Mouse (Mus musculus) forebrain, embryonic 10.5 days (tissue): ENCODE measurements around the gene Pcca. TPM values are rescaled to one million over a fixed set of nuclear protein-coding genes. Genes with fewer than 3 reads are reported as not detected.
A peak's percentile ranks its signal among the peaks of the same experiment; 100 is the strongest.
"Not testable (repeated sequence)": the region's sequence is repeated elsewhere in the genome, so short reads cannot be mapped to it uniquely, and the experiment has no call there.

ENCODE experiments used
- DNase-seq: peaks from one replicate; pipeline ENCODE4 v3.0.0-alpha.2; 2017; ENCODE audit warnings: low spot score; ENCODE audit errors: extremely low spot score
- H3K27ac ChIP-seq: fragments of 300-500 bp; sonication (generic); 2 replicates; pipeline ENCODE4 v1.5.1; 2016; ENCODE audit warnings: mild to moderate bottlenecking
- H3K27me3 ChIP-seq: fragments of 300-500 bp; sonication (generic); 2 replicates; pipeline ENCODE4 v1.6.1; 2016; ENCODE audit warnings: mild to moderate bottlenecking; ENCODE audit not compliant: poor library complexity, severe bottlenecking
- H3K36me3 ChIP-seq: fragments of 300-500 bp; sonication (generic); replicated peaks from 2 replicates; pipeline ENCODE4 v1.6.1; 2016; ENCODE audit warnings: mild to moderate bottlenecking, moderate library complexity
- H3K4me1 ChIP-seq: fragments of 300-500 bp; sonication (generic); 2 replicates; pipeline ENCODE4 v1.6.1; 2016
- H3K4me3 ChIP-seq: fragments of 300-500 bp; sonication (generic); 2 replicates; pipeline ENCODE4 v1.5.1; 2016; ENCODE audit warnings: mild to moderate bottlenecking, moderate library complexity
- H3K9me3 ChIP-seq: fragments of 300-500 bp; sonication (generic); 2 replicates; pipeline ENCODE4 v1.6.1; 2016; ENCODE audit warnings: mild to moderate bottlenecking, moderate library complexity
- WGBS: fragments of 180-500 bp; shearing (Covaris S2); methylation state at CpG from one replicate; pipeline ENCODE4 v1.1.7; 2016; 5-methylcytosine and 5-hydroxymethylcytosine counted together
- polyA plus RNA-seq: library from polyadenylated mRNA; unstranded; fragments of >200 nt; fragmentation: Nextera tagmentation; extraction: Ambion mirVana; gene quantifications from 2 replicates; pipeline ENCODE4 v1.2.1, GENCODE M21; 2016

The Pcca gene
- polyA plus RNA-seq, 1 experiment from 2014 or later = 38.9 TPM

DNA sequence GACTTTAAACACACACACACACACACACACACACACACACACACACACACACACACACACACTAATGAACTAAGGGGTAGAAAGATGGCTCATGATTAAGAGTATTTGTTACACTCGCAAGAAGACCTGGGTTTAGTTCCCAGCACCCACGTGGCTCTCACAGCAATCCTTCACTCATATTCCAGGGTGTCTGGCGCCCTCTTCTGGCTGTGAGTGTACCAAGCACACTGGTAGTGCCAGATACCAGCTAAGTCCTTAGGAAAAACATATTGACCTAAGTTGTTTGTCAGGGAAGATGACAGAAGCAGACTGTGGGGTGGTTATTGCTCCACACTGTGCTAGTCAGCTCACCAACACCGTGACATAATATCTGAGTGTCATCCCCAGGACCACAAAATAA lies 43.7 kb downstream of the Pcca start:
- Histone ChIP-seq H3K36me3 (peaks cover 13% of the 10 kb centered on the region), H3K4me3 (no peak overlapping the region), H3K9me3 (peaks cover 7% of the 10 kb centered on the region; the same call in 1 of the 2 replicates), H3K27ac (no peak overlapping the region), H3K27me3 (no peaks in the 10 kb centered on the region), H3K4me1 (peaks cover 24% of the 10 kb centered on the region)
- DNase-seq = no peak
- 88% methylated on average over 4 of the region's 4 CpGs for WGBS

DNA sequence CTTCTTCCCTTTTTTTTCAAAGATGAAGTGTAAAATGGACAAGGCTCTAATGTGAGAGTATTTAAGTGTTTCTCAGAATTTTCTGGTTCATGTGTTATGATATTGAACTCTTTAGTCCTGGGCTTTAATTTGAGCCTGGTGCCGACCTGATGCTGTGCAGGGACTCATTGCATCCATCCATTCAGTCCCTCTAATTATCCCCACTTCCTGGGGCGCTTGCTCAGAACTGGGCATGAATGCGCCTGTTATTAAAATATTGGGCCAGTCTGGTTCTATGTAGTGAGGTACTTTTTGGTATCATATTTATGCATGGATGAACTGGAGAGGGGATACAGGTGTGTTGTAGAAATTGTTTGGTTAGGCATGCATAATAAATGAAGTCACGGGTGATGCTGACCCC lies 47.9 kb downstream of the Pcca start:
- no peak overlapping the region for H3K4me3 ChIP-seq
- H3K9me3 ChIP-seq = peaks cover 7% of the 10 kb centered on the region; the same call in 1 of the 2 replicates
- no peak for DNase-seq
- 52% methylated on average over 4 of the region's 4 CpGs for WGBS
- peaks cover 33% of the 10 kb centered on the region for H3K4me1 ChIP-seq
- 0 out of 2 replicates have a peak overlapping the region, but pooled peaks have one; percentile 33 for H3K27ac ChIP-seq
- H3K36me3 ChIP-seq = peaks cover 13% of the 10 kb centered on the region
- no peaks in the 10 kb centered on the region for H3K27me3 ChIP-seq

DNA sequence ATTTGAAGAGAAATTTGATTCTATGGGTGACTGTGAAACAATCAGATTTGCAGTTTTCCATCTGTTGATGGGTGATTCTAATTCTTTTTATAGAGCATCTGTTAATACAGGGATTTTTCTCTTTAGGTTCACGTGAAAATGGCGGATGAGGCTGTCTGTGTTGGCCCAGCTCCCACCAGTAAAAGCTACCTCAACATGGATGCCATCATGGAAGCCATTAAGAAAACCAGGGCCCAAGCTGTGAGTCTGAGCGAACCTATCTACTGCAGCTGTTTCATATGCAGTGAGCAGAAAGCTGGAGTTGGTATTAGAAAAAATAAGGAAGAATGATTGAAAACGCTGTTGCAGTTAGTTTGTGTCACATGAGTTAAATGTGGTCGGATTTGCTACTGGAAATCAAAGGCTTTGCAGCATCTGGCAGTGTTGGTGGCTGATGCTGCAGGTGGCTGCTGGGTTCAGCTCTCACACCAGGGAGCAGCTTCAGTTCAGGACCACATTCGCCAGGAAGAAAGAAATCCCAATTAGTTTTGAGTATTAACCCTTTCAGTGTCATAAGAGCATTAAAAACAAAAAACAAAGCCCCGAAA lies 48.5 kb downstream of the Pcca start:
- peak overlapping the region; percentile 76 for H3K27ac ChIP-seq
- DNase-seq = peak; percentile 33
- no peaks in the 10 kb centered on the region for H3K27me3 ChIP-seq
- no peak overlapping the region for H3K4me3 ChIP-seq
- peaks cover 11% of the 10 kb centered on the region for H3K36me3 ChIP-seq
- H3K9me3 ChIP-seq = peaks cover 4% of the 10 kb centered on the region; the same call in 1 of the 2 replicates
- WGBS = 42% methylated on average over 7 of the region's 7 CpGs
- H3K4me1 ChIP-seq = peaks cover 33% of the 10 kb centered on the region

DNA sequence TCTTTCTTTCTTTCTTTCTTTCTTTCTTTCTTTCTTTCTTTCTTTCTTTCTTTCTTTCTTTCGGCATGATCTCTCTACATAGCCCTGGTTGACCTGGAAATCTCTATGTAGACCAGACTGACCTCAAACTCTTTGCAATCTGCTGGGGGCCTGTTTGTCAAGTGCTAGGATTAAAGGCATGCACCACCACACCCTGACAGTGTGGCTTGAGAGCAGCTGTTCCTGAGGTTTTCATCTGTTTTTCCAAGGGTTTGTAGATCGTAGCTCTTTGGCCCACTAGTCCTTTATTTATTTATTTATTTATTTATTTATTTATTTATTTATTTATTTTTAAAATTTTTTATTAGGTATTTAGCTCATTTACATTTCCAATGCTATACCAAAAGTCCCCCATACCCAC lies 50.0 kb downstream of the Pcca start:
- not testable (repeated sequence) for H3K36me3 ChIP-seq, H3K27me3 ChIP-seq
- WGBS = 91% methylated on average over 2 of the region's 2 CpGs

DNA sequence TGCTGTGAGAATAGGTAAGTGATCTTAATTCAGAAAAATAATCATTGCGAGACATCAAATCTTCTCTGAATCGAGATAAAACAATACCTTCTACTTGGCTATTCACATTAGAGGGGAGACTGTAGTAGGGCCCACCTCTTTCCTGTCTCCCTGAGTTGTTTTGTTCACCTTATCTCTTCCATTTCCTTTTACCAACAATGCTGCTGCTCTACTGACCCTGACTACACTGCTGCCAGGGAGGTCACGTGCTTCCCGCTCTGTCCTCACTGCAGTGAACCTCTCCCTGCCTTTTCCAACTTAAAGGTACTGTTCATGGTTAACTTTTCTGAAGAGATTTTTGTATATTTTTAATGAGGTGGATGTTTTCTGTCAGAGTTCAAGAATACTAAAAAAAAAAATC lies 52.8 kb downstream of the Pcca start:
- 85% methylated on average over 4 of the region's 4 CpGs for WGBS
- Histone ChIP-seq H3K27me3 (no peaks in the 10 kb centered on the region), H3K4me3 (no peak overlapping the region), H3K4me1 (peaks cover 18% of the 10 kb centered on the region), H3K27ac (no peak overlapping the region), H3K36me3 (0 out of 2 replicates have a peak, but pooled peaks cover 2% of the 10 kb centered on the region), H3K9me3 (no peaks in the 10 kb centered on the region)
- DNase-seq = no peak

More for the DNA sequence above, 50.0 kb downstream of the Pcca start:
- H3K27ac ChIP-seq, H3K9me3 ChIP-seq, H3K4me3 ChIP-seq, DNase-seq: not testable (repeated sequence)
- peaks cover 33% of the 10 kb centered on the region for H3K4me1 ChIP-seq

DNA sequence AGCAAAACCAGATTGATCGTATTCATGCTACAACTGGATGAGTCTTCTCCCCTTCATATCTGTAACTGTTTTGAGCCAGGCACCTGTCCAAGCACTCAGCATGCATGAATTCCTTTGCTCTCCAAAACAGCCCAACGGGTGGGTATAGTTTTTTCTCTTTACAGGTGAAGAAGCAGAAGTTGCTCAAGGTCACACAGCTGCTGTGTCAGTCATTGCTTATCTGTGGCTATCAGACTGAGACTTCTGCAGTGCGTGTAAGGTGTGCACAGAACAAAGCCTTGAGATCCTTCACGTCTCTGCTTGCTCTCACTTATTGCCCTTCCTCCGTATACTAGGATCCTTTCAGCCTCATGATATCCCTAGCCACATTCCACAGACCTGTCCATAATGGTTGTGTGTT lies 63.4 kb downstream of the Pcca start:
- H3K9me3 ChIP-seq = no peaks in the 10 kb centered on the region
- H3K4me3 ChIP-seq = no peak overlapping the region
- no peak for DNase-seq
- no peak overlapping the region for H3K27ac ChIP-seq
- H3K4me1 ChIP-seq = peaks cover 14% of the 10 kb centered on the region
- 92% methylated on average over 5 of the region's 5 CpGs for WGBS
- H3K27me3 ChIP-seq = no peaks in the 10 kb centered on the region
- no peaks in the 10 kb centered on the region for H3K36me3 ChIP-seq

DNA sequence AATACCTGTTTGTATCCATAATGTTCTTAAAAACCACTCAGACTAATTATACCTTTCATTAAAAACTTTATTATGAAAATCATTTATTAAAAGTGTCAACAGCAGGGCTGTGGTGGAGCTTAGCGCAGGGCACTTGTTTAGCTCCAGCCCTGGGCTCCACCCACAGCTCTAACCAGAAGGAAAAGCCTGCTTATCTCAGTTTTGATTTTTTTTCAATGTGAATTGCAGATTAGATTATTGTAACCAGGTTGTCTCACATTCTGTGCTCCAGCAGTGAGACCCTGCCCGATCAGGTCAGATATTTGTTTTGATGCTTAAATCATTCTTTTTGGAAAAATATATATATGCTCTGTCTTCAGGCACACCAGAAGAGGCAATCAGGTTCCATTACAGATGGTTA lies 64.7 kb downstream of the Pcca start:
- Histone ChIP-seq H3K9me3 (no peaks in the 10 kb centered on the region), H3K27ac (no peak overlapping the region), H3K4me3 (no peak overlapping the region), H3K4me1 (peaks cover 23% of the 10 kb centered on the region), H3K36me3 (no peaks in the 10 kb centered on the region), H3K27me3 (no peaks in the 10 kb centered on the region)
- WGBS = 96% methylated on average over 2 of the region's 2 CpGs
- DNase-seq = no peak

DNA sequence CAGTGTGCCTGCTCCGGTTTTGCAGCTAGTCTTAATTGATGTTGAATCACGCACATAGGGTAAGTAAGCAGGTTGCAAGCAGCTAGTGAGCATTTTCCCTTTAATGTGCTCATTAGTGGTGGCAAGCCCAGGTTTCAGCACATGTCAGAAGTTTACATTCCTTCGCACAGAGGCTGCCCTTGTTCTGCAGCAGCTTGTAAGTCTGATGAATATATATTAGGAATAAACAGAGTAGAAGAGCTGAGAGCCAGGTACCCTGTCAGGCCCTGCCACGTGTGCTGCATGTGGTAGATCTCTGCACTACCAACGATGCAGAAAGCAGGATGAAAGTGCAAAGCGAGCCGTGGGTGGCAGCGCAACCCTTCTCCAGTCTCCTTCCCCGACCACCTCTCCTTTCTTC lies 65.7 kb downstream of the Pcca start:
- H3K4me3 ChIP-seq = no peak overlapping the region
- 0 out of 2 replicates have a peak overlapping the region, but pooled peaks have one; percentile 35 for H3K27ac ChIP-seq
- no peak for DNase-seq
- H3K4me1 ChIP-seq = peaks cover 33% of the 10 kb centered on the region
- H3K27me3 ChIP-seq = no peaks in the 10 kb centered on the region
- H3K9me3 ChIP-seq = no peaks in the 10 kb centered on the region
- WGBS = 81% methylated on average over 9 of the region's 9 CpGs
- no peaks in the 10 kb centered on the region for H3K36me3 ChIP-seq

DNA sequence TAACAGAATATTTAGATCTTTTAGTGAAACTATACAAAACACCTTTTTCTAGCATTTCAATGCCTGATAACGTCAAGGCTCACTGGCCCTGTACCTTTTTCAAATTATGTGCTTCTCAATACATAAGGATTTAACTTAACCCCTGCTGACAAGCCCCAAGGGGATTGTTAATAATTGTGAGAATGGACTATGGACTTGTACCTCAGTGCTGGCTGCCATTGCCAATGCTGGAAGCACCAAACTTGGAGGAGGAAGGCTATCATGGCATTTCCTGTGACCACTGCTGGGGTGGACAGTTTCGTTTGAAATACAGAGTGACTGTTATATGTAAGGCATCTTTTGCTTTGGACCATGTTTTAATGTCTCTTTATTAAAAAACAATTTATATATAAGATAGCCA lies 68.6 kb downstream of the Pcca start:
- DNase-seq = no peak
- Histone ChIP-seq H3K4me3 (no peak overlapping the region), H3K36me3 (no peaks in the 10 kb centered on the region), H3K9me3 (no peaks in the 10 kb centered on the region), H3K27ac (no peak overlapping the region), H3K4me1 (peaks cover 52% of the 10 kb centered on the region), H3K27me3 (no peaks in the 10 kb centered on the region)
- 72% methylated on average over 2 of the region's 2 CpGs for WGBS

DNA sequence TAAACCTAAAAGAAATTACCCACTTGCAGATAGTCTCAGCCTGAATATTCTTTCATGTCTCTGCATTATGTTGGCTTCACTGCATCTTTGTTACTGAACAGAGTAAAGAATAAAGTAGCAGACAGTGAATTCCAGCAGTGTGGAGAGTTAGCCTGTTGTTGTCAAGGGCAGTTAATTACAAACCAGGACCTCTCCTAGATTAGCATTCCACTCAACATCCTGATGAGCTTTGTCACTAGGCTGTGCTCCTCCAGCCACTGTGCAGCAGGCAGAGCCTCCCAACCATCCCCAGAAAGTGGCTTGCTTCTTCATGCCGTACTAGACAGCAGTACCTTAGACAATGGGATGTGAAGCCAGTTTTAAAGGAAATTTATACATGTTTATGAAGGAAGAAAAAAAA lies 72.4 kb downstream of the Pcca start:
- DNase-seq = no peak
- H3K4me3 ChIP-seq = no peak overlapping the region
- peaks cover 42% of the 10 kb centered on the region for H3K4me1 ChIP-seq
- no peaks in the 10 kb centered on the region for H3K27me3 ChIP-seq
- no peak overlapping the region; the same call in 1 of the 2 replicates for H3K27ac ChIP-seq
- WGBS = 65% methylated on average over 1 of the region's 1 CpGs
- no peaks in the 10 kb centered on the region for H3K9me3 ChIP-seq
- H3K36me3 ChIP-seq = no peaks in the 10 kb centered on the region

DNA sequence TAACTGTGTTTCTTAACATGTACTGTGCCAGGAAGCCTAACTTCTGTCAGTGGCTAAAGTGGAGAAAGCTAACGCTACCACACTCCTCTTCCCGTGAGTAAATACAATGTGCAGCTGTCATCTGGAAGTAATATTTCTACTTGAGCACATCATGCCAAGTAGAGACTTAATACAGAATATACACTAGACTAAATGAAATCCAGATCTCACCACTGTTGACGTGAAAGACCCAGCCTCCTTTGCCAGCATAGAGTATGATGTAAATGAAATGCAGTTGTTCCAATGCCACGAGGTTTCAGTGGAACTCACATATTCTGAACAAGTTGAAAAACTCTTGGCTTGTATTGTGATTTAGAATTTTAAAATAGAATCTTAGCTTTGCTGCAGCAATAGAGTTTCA lies 73.3 kb downstream of the Pcca start:
- H3K4me3 ChIP-seq = no peak overlapping the region
- no peak overlapping the region for H3K27ac ChIP-seq
- 74% methylated on average over 4 of the region's 4 CpGs for WGBS

DNA sequence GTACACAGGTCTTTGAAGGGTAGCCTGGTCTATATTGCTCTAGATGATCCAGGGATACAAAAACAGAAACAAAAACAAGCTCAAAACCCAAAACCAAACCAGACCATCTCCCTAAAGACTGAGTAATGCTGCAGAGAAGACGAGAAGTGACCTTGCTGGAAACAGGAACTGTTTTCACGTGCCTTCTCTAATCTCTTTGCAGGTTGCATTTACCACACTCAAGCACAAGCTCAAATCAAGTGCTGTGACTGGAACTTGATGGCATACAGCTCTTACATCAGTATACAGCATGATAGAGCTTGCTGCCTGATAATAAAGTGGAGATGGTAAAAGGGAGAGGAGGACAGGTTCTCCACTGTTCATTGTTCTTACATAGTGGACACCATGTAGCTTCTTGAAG lies 74.2 kb downstream of the Pcca start:
- H3K27me3 ChIP-seq = no peaks in the 10 kb centered on the region
- no peaks in the 10 kb centered on the region for H3K9me3 ChIP-seq
- H3K4me1 ChIP-seq = peaks cover 34% of the 10 kb centered on the region
- no peak overlapping the region for H3K4me3 ChIP-seq
- DNase-seq = no peak
- no peak overlapping the region for H3K27ac ChIP-seq
- no peaks in the 10 kb centered on the region for H3K36me3 ChIP-seq
- 86% methylated on average over 2 of the region's 2 CpGs for WGBS

More for the DNA sequence above, 73.3 kb downstream of the Pcca start:
- Histone ChIP-seq H3K36me3 (no peaks in the 10 kb centered on the region), H3K27me3 (no peaks in the 10 kb centered on the region), H3K4me1 (peaks cover 40% of the 10 kb centered on the region), H3K9me3 (no peaks in the 10 kb centered on the region)
- no peak for DNase-seq

DNA sequence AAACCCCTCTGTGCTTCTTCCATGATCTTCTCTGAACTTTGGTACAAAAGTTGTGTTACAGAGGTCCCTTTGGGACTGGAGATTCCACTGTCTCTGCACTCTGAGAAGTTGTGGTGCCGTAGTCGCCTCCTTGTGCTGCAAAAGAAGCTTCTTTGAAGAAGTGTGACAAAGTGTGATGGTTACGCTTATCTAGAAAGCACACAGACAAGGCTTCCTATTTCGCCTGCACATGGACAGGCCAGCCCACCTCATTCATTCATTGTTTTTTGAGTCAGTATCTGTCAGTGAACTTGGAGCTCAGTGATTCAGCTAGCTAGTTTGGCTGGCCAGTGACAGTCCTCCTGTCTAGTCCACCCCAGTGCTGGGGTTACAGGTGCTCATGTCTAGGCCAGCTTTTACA lies 76.9 kb downstream of the Pcca start:
- H3K27me3 ChIP-seq = no peaks in the 10 kb centered on the region
- no peaks in the 10 kb centered on the region for H3K9me3 ChIP-seq
- H3K36me3 ChIP-seq = no peaks in the 10 kb centered on the region
- H3K4me1 ChIP-seq = peaks cover 13% of the 10 kb centered on the region
- DNase-seq = no peak
- 93% methylated on average over 4 of the region's 4 CpGs for WGBS
- no peak overlapping the region for H3K4me3 ChIP-seq
- H3K27ac ChIP-seq = no peak overlapping the region

DNA sequence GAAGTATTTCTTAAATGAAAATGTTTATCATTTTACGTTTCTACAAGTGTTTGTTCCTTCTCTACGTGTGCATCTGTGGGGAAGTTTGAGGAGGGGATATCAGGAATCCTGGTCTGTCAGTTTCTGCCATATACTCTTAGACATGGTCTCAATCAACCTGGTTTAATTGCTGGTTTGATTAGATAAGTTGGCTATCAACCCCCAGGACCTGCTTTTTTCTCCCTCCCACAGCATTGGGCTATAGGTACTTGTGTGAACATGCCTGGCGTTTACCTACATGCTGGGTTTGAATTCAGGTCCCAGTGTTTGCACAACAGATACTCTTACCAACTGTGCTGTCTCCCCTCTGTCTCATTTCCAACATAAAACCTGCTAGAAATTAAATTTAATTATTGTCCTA lies 78.2 kb downstream of the Pcca start:
- H3K9me3 ChIP-seq = no peaks in the 10 kb centered on the region
- H3K27ac ChIP-seq = no peak overlapping the region
- H3K36me3 ChIP-seq = no peaks in the 10 kb centered on the region
- H3K4me3 ChIP-seq = no peak overlapping the region
- H3K27me3 ChIP-seq = no peaks in the 10 kb centered on the region
- 0 out of 2 replicates have a peak, but pooled peaks cover 4% of the 10 kb centered on the region for H3K4me1 ChIP-seq
- WGBS = 94% methylated on average over 3 of the region's 3 CpGs
- DNase-seq = no peak
